ENCODE assay signal across 20 mouse cellular contexts in genomic region chr5:142100176-142100575, GRCm38 (mm10).
A peak's percentile ranks its signal among the peaks of the same experiment; 100 is the strongest.
DNase-seq lines count a peak whose midpoint lies in the region; ATAC-seq and TF ChIP-seq lines count a peak whose summit lies in the region.
"Had no signal": no experiment of that assay in that cellular context is flagged by ENCODE, and none has a peak within 500 bp of the region (broad histone marks: within the 10 kb centered on the region; RNA-seq: fewer than 3 reads in every experiment).

No protein-coding gene starts in this region.

- no peak overlapping the region for H3K9ac ChIP-seq in forebrain, embryonic 16.5 days (replicated peaks; ENCODE audit: low read depth, low read length)
- no peak overlapping the region for H3K9ac ChIP-seq in forebrain, postnatal 0 days
- H3K9ac ChIP-seq in midbrain, embryonic 11.5 days (ENCODE audit: low read length): no peak overlapping the region
- H3K9ac ChIP-seq in midbrain, embryonic 16.5 days (ENCODE audit: low read depth, low read length): no peak overlapping the region
- H3K9ac ChIP-seq: liver, postnatal 0 days; stomach, embryonic 15.5 days had no signal

- peak overlapping the region; percentile 51; the same call in 1 of the 2 replicates for H3K27ac ChIP-seq in forebrain, embryonic 16.5 days (ENCODE audit: low read length)
- H3K27ac ChIP-seq in forebrain, postnatal 0 days (ENCODE audit: low read depth, low read length): no peak overlapping the region
- H3K27ac ChIP-seq in midbrain, embryonic 11.5 days (ENCODE audit: low read depth, low read length): no peak overlapping the region
- H3K27ac ChIP-seq in midbrain, embryonic 16.5 days (ENCODE audit: low read length): no peak overlapping the region
- no peak overlapping the region for H3K27ac ChIP-seq in layer of hippocampus, adult 2 months
- H3K27ac ChIP-seq: limb, embryonic 10.5 days; stomach, embryonic 15.5 days had no signal

- H3K4me2 ChIP-seq in forebrain, embryonic 16.5 days (ENCODE audit: low read length): no peak overlapping the region
- H3K4me2 ChIP-seq in forebrain, postnatal 0 days (ENCODE audit: low read depth): no peak overlapping the region
- no peak overlapping the region for H3K4me2 ChIP-seq in midbrain, embryonic 11.5 days
- no peak overlapping the region for H3K4me2 ChIP-seq in midbrain, embryonic 16.5 days (ENCODE audit: low read length)
- H3K4me2 ChIP-seq: heart, embryonic 11.5 days; stomach, embryonic 15.5 days had no signal

- H3K36me3 ChIP-seq in forebrain, embryonic 16.5 days (ENCODE audit: control insufficient read depth, insufficient read depth): no peaks in the 10 kb centered on the region
- no peaks in the 10 kb centered on the region for H3K36me3 ChIP-seq in forebrain, postnatal 0 days (ENCODE audit: insufficient read depth)
- H3K36me3 ChIP-seq in midbrain, embryonic 11.5 days (ENCODE audit: control insufficient read depth, insufficient read depth, low read length): no peaks in the 10 kb centered on the region
- no peaks in the 10 kb centered on the region for H3K36me3 ChIP-seq in midbrain, embryonic 16.5 days (ENCODE audit: control insufficient read depth, insufficient read depth, low read length)
- H3K36me3 ChIP-seq: limb, embryonic 10.5 days; stomach, embryonic 15.5 days had no signal

- peak; percentile 40; the same call in 1 of the 2 replicates for ATAC-seq in forebrain, embryonic 16.5 days
- no peak for ATAC-seq in forebrain, postnatal 0 days
- ATAC-seq in midbrain, embryonic 11.5 days (ENCODE audit: low FRiP score): no peak
- ATAC-seq in midbrain, embryonic 16.5 days: no peak
- ATAC-seq: liver, postnatal 0 days had no signal

- H3K9me3 ChIP-seq in forebrain, embryonic 16.5 days (ENCODE audit: control insufficient read depth, low read length): no peaks in the 10 kb centered on the region
- no peaks in the 10 kb centered on the region for H3K9me3 ChIP-seq in forebrain, postnatal 0 days (ENCODE audit: low read length)
- H3K9me3 ChIP-seq in midbrain, embryonic 11.5 days (ENCODE audit: control insufficient read depth, low read length): no peaks in the 10 kb centered on the region
- no peaks in the 10 kb centered on the region for H3K9me3 ChIP-seq in midbrain, embryonic 16.5 days (replicated peaks; ENCODE audit: control insufficient read depth, low read length, poor library complexity, severe bottlenecking)
- H3K9me3 ChIP-seq: limb, embryonic 10.5 days; stomach, embryonic 15.5 days had no signal

- TF ChIP-seq CTCF in forebrain, postnatal 0 days (IDR thresholded peaks at IDR 0.05; ENCODE audit: low read depth): no peak
- TF ChIP-seq CTCF in layer of hippocampus, adult 2 months (conservative IDR thresholded peaks at IDR 0.05): no peak

- H3K4me1 ChIP-seq in forebrain, embryonic 16.5 days (replicated peaks; ENCODE audit: control insufficient read depth, insufficient read depth, low read length): 0 out of 2 replicates have a peak, but pooled peaks cover 2% of the 10 kb centered on the region
- 0 out of 2 replicates have a peak, but pooled peaks cover 2% of the 10 kb centered on the region for H3K4me1 ChIP-seq in forebrain, postnatal 0 days (ENCODE audit: insufficient read depth)
- peaks cover 2% of the 10 kb centered on the region; the same call in 1 of the 2 replicates for H3K4me1 ChIP-seq in midbrain, embryonic 11.5 days (ENCODE audit: control insufficient read depth, insufficient read depth, low read length)
- no peaks in the 10 kb centered on the region for H3K4me1 ChIP-seq in midbrain, embryonic 16.5 days (ENCODE audit: control insufficient read depth, insufficient read depth, low read length)
- H3K4me1 ChIP-seq: stomach, embryonic 15.5 days had no signal

- DNase-seq in cerebellum, adult 11-12 months: peak; percentile 36
- DNase-seq in cerebellum, adult 11 months: no peak
- no peak for DNase-seq in forebrain, postnatal 0 days
- peak; percentile 69 for DNase-seq in midbrain, embryonic 11.5 days (ENCODE audit: low spot score, missing footprints)
- DNase-seq in cerebellum, postnatal 25 days: peak; percentile 39 to 40
- no peak for DNase-seq in layer of hippocampus, adult 2 months (ENCODE audit: low spot score in 2 of 2)
- DNase-seq: adrenal gland, adult 2 months; heart, postnatal 10 days; kidney, adult 2 months; kidney, postnatal 25 days; liver, postnatal 0 days; lung, postnatal 10 days; retina, postnatal 1 day; thymus, adult 18-20 months; thymus, postnatal 4 days had no signal

- WGBS in forebrain, embryonic 16.5 days: 51% methylated on average over 7 of the region's 7 CpGs
- WGBS in forebrain, postnatal 0 days: 41% methylated on average over 7 of the region's 7 CpGs
- WGBS in midbrain, embryonic 11.5 days: 54% methylated on average over 7 of the region's 7 CpGs
- 42% methylated on average over 7 of the region's 7 CpGs for WGBS in midbrain, embryonic 16.5 days

- no peaks in the 10 kb centered on the region for H3K27me3 ChIP-seq in forebrain, embryonic 16.5 days (replicated peaks; ENCODE audit: control insufficient read depth, insufficient read depth, low read length)
- no peaks in the 10 kb centered on the region for H3K27me3 ChIP-seq in forebrain, postnatal 0 days (ENCODE audit: insufficient read depth, low read length)
- no peaks in the 10 kb centered on the region for H3K27me3 ChIP-seq in midbrain, embryonic 11.5 days (ENCODE audit: control insufficient read depth, insufficient read depth, low read length)
- no peaks in the 10 kb centered on the region for H3K27me3 ChIP-seq in midbrain, embryonic 16.5 days (ENCODE audit: control insufficient read depth, insufficient read depth, low read depth, low read length)
- H3K27me3 ChIP-seq: stomach, embryonic 15.5 days had no signal

- no peak overlapping the region for H3K4me3 ChIP-seq in forebrain, embryonic 16.5 days (replicated peaks; ENCODE audit: low read length)
- H3K4me3 ChIP-seq in forebrain, postnatal 0 days (ENCODE audit: low read depth, low read length): no peak overlapping the region
- no peak overlapping the region for H3K4me3 ChIP-seq in midbrain, embryonic 11.5 days (ENCODE audit: low read depth, low read length)
- H3K4me3 ChIP-seq in midbrain, embryonic 16.5 days (ENCODE audit: low read depth, low read length): no peak overlapping the region
- H3K4me3 ChIP-seq in layer of hippocampus, adult 2 months: no peak overlapping the region
- H3K4me3 ChIP-seq: limb, embryonic 10.5 days; stomach, embryonic 15.5 days had no signal

Comparison
In these comparisons a context has a peak if more than half of its experiments do, and no peak if none do; other contexts are left out.
1. DNase-seq: peak in cerebellum, adult 11-12 months (single experiment), midbrain, embryonic 11.5 days (single experiment) and cerebellum, postnatal 25 days (2 of 2); none in cerebellum, adult 11 months (single experiment), forebrain, postnatal 0 days (single experiment) and layer of hippocampus, adult 2 months (0 of 2).